Mouse (Mus musculus): ENCODE data around the gene Il12b.
"Not testable (repeated sequence)": the region's sequence is repeated elsewhere in the genome, so short reads cannot be mapped to it uniquely, and the experiment has no call there.

Il12b gene

DNA sequence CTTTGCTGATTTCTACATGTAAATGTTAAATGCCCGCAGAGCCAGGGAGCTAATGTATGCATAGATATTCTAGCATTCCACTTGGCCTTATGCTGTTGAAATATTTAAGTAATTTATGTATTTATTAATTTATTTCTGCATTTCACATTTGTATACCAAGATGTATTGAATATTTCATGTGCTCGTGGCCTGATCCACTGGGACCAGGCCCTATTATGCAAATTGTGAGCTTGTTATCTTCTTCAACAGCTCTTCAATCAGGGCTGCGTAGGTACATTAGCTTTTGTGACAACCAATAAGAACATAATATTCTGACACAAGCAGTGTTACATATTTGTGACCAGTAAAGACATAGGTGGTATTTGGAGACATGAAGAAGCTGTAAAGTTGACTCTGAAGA is 13.5 kb downstream of the Il12b start:
- DNase-seq: no peak

- no peak for DNase-seq
Measured at GRCm38 (mm10) chr11:44414605-44415004, 14.7 kb downstream of the Il12b start.

- DNase-seq: no peak
Measured at GRCm38 (mm10) chr11:44417403-44417802, 17.5 kb downstream of the Il12b start.

DNA sequence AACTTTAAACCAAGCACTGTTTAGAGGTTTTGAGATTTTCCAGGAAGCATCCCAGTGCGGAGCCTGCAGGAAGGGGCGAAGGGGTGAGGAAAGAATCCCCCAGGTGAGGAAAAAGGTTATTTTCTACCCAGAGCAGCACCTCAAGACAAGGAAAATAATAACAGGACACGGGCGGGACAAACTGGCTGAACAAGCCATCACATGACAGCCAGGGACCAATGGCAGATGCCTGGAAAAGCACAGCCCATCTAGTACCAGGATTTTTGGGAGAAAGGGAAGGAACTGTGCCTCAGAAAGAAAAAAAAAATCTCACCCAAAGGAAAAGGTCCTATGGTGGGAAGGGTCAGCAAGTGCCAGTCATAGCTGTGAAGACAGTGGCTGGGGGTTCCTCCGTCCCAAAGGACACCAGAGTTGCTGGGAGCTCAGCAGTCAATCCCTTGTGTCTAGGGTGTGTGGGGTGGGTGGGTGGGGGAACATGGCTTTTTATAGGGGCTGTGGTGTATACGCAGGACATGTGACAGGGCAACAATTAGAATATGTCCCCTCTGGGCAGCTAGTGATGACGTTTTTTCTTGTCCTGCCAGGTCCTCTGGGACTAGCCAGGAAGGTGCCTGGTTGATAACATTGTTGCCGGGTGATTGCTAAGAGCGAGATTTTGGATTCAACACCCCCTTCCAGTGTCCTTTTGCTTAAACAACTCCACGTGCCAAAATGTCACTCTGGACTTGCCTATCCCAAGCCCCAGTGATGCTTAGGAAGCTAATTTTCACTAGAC is 22.7 kb downstream of the Il12b start:
- no peak for DNase-seq

- no peak for DNase-seq
Measured at GRCm38 (mm10) chr11:44423261-44423660, 23.4 kb downstream of the Il12b start.

DNA sequence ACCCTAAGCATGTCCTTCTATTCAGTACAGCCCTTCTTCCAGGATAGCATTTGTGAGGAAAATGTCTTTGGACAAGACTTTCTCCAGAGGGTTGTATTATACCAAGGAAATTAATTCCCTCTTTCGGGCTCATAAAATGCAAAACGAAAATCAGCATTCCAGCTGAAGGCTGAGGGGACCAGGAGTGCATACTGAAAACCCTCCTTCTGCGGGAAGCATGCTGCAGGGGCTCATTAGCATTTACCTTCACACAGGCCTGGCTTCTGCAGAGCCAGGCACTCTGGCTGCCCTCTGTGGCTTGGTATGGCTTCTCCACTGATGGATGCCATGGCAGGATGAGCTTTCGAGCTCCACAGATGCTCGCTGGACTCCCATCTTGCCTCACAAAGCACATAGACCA is 24.1 kb downstream of the Il12b start:
- DNase-seq: no peak

DNA sequence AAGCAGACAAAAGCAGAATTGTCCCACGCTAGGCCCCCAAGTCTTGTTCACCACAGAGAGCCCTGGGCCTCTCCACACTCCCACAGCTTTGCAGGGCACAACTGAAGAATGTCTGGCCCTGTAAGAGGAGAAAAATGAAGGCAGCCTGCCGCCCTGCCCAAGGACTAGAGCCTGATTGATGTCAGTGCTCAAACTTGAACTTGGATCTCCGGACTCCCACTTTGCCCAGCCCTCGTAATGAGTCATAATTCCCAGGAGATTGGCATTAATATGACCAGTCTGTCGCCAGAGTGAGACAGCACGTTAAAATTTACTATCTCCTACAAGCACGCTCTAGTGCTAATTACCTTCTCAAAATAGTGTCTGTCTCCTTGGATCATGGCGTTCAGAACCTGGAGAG is 25.1 kb downstream of the Il12b start:
- no peak for DNase-seq

GRCm38 (mm10) chr11:44425626-44426025 is 25.8 kb downstream of the Il12b start:
- DNase-seq: no peak

DNA sequence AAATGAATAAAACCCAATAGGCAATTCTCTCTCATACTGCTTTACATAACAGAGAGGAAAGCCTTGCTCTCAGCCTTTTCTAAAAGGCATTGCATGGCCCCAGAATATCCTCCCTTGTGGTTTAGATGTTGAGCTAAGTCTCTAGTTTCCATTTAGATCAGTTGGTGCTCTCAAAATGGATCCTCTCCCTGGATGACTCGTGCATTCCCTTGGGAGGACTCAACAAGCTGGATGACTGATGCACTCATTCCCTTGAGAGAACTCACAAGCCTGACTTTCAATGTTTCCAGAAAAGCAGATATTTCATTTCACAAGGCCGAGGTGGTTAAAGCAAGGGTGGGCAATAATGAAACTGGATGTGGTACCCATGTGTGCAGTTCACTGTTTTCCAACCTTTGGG is 28.1 kb downstream of the Il12b start:
- DNase-seq: no peak

DNA sequence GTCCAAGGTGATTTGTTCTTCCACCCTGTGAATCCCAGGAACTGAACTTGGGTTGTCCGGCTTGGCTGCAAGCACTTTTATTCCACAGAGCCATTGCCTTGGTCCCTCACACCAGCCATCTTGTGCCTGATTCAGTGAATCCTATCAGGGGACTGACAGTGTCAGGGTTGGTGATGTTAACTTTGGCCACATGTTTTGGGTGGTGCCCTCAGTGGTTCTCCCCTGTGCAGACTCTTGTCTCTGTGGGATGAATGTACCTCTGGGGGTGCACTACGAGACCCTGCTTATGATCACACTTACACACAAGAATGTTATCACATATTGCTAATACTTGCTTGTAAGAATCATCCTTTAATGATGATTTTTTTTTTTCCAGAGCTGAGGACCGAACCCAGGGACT is 30.2 kb downstream of the Il12b start:
- no peak for DNase-seq

- no peak for DNase-seq
Measured at GRCm38 (mm10) chr11:44437786-44438185, 37.9 kb downstream of the Il12b start.

DNA sequence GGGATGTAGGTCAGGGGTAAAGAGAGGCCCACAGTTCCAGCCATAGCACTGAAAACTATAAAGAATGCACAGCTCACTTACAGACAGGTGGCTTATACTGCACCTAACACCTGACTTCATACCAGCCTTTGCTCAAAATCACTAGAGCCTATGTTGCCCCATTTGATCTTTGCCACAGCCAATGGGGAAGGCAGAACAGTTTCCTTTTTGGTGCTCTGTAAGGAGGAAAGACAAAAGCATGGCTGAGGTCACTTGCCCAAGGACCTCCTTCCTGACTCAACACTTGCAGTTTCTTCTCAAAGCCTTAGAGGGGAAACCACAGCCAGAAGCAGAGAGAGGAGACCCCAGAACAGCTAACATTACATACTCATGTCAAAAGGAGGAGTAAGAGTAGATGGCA is 51.2 kb downstream of the Il12b start:
- no peak for DNase-seq

DNA sequence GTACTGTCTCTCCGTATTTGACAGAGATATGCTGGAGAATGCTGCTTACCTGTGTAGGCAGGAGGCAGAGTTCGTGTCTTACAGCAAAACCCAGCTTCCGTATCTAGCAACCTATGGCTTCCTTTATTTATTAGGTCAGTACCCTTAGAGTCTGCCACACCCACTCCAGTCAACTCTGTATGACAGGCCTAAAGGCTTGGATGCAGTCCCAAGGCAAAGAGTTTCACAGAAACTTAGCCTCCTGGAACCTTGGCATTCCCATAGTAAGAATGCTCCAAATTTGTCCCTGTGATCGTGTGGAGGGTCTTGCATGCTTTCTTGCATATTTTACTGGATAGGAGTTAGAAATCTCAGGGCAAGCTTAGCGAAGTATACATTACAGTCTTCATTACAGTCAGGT is 52.2 kb downstream of the Il12b start:
- not testable (repeated sequence) for DNase-seq

GRCm38 (mm10) chr11:44453423-44453822 is 53.6 kb downstream of the Il12b start:
- peak; percentile 61 for DNase-seq

GRCm38 (mm10) chr11:44461493-44461892 is 61.6 kb downstream of the Il12b start:
- DNase-seq: no peak
